Mouse (Mus musculus): Measurements from ENCODE around the gene Hebp2.

GRCm38 (mm10) chr10:18549321-18550216 is 3.7 kb upstream of the Hebp2 start:
- TF ChIP-seq CTCF (IDR thresholded peaks at IDR 0.05; ENCODE audit: low read depth), result no peak
- TF ChIP-seq EP300 (IDR thresholded peaks at IDR 0.05; ENCODE audit: low read depth), result no peak
